Mouse (Mus musculus) cerebellum, adult 2 months (tissue): ENCODE data around the gene Gp9.

Experiments
- CTCF ChIP-seq: fragments of 200-500 bp; IDR thresholded peaks from 2 replicates; pipeline ENCODE4 v1.5.1; 2011; ENCODE audit warnings: low read depth, mild to moderate bottlenecking, control low read depth, low read length, moderate library complexity, borderline replicate concordance; ENCODE audit not compliant: insufficient read depth
- POLR2A ChIP-seq: fragments of 200-500 bp; IDR thresholded peaks from 2 replicates; pipeline ENCODE4 v1.6.1; 2011; ENCODE audit warnings: low read length, control low read depth, borderline replicate concordance; ENCODE audit not compliant: insufficient read depth

DNA sequence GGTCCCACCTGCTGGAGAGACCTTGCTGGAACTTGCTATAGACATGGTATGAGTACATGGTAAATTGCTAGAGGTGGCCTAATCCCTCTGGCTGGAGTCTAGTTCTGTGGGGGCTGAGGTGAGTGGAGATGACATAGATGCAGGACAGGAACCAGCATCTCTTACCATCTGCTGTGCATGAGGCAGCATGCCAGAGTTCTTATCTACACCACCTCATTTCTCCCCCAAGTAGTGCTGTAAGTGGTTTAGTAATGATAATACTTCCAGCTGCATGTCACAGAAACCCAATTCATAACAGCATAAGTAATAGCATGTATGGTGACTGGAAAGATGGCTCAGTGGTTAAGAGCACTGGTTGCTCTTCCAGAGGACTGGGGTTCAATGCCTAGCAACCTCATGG is 37.4 kb upstream of the Gp9 start:
- TF ChIP-seq CTCF (no peak), POLR2A (no peak)
